Mouse (Mus musculus): ENCODE data around the gene Dnajc16.

DNA sequence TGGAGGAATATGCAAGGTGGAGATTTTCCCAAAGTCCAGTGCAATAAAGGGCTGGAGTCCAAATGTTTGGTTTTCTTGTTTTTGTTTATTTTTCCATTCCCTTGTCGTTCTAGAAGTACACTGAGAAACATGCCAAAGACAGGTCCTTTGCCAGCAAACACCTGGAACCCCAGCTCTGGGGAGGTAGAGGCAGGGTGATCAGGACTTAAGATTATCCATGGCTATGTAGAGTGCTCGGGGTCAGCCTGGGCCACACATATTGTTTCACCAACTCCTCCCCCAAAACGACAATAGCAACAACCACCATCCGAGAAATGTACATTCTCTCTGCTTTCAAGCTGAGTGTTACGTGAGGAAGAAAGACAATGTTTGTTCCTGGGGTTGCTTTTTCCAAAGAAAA, 35.3 kb upstream of the Dnajc16 start, which contains the start of gene Cela2a:
- TF ChIP-seq CTCF (conservative IDR thresholded peaks at IDR 0.05; ENCODE audit: low read length) (no peak), POU5F1 (IDR thresholded peaks at IDR 0.05; ENCODE audit: borderline replicate concordance, low read length) (no peak), NANOG (IDR thresholded peaks at IDR 0.05; ENCODE audit: borderline replicate concordance, low read length) (no peak)

Measured in E14TG2a.4 (cell line).